Mouse (Mus musculus): ENCODE measurements around the gene Efcc1. TPM values are rescaled to one million over a fixed set of nuclear protein-coding genes. Genes with fewer than 3 reads are reported as not detected.
A peak's percentile ranks its signal among the peaks of the same experiment; 100 is the strongest.

The Efcc1 gene
- polyA plus RNA-seq, 1 experiment, result 0.55 TPM

DNA sequence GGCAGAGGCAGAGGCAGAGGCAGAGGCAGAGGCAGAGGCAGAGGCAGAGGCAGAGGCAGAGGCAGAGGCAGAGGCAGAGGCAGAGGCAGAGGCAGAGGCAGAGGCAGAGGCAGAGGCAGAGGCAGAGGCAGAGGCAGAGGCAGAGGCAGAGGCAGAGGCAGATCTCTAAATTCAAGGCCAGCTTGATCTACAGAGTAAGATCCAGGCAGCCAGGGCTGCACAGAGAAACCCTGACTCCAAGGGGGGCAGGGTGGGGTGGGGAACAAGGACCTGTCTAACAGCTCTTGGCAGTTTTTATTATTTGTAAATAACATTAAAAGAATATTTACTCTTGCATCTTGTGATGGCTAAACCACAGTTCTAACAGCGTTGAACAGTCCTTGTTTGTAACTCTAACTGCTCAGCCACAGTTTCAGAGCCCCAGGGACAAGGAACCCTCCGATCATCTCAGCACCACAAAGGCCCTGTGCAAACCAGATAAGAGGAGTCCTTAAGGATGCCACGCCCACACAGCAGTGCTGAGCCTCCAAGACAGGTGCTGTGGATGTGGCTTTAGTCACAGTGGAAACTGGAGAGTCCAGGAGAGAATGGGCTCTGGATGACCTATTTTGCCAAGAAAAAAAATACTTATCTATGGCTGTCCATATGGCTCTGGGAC, 45.0 kb downstream of the Efcc1 start:
- WGBS, result 24% methylated on average over 3 of the region's 3 CpGs
- TF ChIP-seq CTCF (IDR thresholded peaks at IDR 0.05; ENCODE audit: control insufficient read depth, insufficient read depth, low read length) (no peak), POLR2A (IDR thresholded peaks at IDR 0.05; ENCODE audit: borderline replicate concordance, control insufficient read depth, low read depth, low read length) (no peak; the same call in 1 of the 2 replicates)
- Histone ChIP-seq H3K4me1 (ENCODE audit: control insufficient read depth, insufficient read depth, low read length) (peaks cover 4% of the 10 kb centered on the region; the same call in 1 of the 2 replicates), H3K4me3 (replicated peaks; ENCODE audit: control insufficient read depth, low read depth, low read length) (no peak overlapping the region), H3K27ac (ENCODE audit: control insufficient read depth, insufficient read depth, low read depth, low read length, poor library complexity) (peak overlapping the region; percentile 74)

DNA sequence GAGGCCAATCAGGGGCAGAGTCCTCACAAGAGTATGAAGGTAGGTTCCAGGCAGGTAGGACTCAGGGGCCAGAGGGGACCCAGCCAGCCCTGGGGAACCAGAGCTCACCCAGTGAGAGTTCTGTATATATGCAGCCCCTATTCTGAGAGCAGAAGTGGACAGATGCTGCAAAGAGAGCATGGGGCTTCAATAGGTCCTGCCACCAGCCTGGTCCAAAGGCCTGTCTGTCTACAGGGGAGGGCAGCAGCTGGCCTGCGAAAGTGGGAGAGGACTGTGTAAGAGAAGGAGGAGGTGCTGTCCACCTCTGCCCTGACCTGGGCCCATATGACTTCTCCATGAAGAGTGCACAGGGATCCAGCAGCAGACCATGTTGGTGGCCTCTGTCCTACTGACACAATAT, 46.0 kb downstream of the Efcc1 start:
- Histone ChIP-seq H3K27ac (ENCODE audit: control insufficient read depth, insufficient read depth, low read depth, low read length, poor library complexity) (peak overlapping the region; percentile 11), H3K4me1 (ENCODE audit: control insufficient read depth, insufficient read depth, low read length) (peaks cover 4% of the 10 kb centered on the region; the same call in 1 of the 2 replicates), H3K4me3 (replicated peaks; ENCODE audit: control insufficient read depth, low read depth, low read length) (peak overlapping the region; percentile 36)
- TF ChIP-seq CTCF (IDR thresholded peaks at IDR 0.05; ENCODE audit: control insufficient read depth, insufficient read depth, low read length) (no peak), POLR2A (IDR thresholded peaks at IDR 0.05; ENCODE audit: borderline replicate concordance, control insufficient read depth, low read depth, low read length) (no peak)
- 41% methylated on average over 1 of the region's 1 CpGs for WGBS

DNA sequence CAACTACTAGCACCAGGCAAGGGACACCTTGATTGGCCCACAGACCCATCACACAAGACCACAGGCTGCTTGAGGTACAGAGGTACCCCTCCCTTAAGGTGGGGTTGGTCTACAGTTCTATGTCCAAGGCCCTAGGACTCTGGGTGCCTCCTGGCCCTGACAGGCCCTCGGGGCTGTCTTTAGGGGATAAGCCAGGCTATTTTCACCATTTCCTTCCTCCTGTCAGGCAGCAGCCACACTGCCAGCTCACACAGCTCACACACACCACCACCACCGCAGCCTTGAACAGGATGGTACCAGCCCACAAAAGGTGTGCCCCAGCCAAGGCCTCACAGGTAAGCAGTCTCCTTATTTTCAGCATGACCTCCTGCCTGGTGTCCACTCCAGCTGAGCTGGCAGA, 47.2 kb downstream of the Efcc1 start, which contains the start of gene Gp9:
TSS of gene Gp9 (plus strand) at position 231 of the 400 bp plus-strand sequence.
- H3K4me1 ChIP-seq (ENCODE audit: control insufficient read depth, insufficient read depth, low read length), result peaks cover 4% of the 10 kb centered on the region; the same call in 1 of the 2 replicates

DNA sequence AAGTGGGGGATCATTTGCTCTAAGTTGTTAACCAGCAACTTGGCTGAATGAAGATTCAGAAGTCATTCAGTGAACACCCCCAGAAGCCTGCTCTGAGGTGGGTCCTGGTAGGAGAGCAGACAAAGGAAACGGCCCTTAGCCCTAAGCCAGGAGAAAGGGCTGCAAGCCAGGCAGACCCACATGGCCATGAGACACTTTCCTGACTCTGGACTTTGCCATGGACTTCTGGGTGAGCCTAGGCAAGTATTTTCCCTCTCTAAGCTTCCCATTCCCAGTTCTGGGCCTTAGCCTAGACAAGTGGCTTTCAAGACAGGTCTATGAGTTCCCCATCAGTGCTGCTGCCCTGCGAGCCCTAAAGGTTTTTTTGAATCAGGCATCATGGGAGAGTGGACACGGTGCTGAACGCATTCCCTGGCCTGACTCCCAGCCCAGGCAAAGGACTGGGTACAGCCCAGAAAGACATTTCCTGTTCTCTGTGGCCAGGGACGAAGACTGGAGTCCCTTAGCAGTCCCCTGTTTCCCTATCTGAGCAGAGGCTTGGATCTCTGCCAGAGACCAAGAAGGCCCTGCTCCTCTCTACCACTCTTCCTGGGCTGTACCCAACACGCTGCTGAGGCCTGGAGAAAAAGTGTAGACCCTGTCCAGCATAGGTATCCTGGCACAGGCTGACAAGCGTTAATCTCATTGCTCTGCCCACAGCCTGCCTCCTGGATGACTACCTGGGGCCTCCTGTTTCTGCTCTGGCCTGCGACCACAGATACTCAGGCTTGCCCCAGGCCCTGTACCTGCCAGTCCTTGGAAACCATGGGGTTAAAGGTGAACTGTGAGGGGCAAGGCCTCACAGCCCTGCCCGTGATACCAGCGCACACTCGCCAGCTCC, 47.9 kb downstream of the Efcc1 start:
- no peak overlapping the region for H3K4me3 ChIP-seq (replicated peaks; ENCODE audit: control insufficient read depth, low read depth, low read length)
- TF ChIP-seq CTCF (IDR thresholded peaks at IDR 0.05; ENCODE audit: control insufficient read depth, insufficient read depth, low read length), result no peak
- no peak for TF ChIP-seq POLR2A (IDR thresholded peaks at IDR 0.05; ENCODE audit: borderline replicate concordance, control insufficient read depth, low read depth, low read length)
- 34% methylated on average over 11 of the region's 11 CpGs for WGBS
- peaks cover 4% of the 10 kb centered on the region; the same call in 1 of the 2 replicates for H3K4me1 ChIP-seq (ENCODE audit: control insufficient read depth, insufficient read depth, low read length)
- peak overlapping the region; percentile 7 for H3K27ac ChIP-seq (ENCODE audit: control insufficient read depth, insufficient read depth, low read depth, low read length, poor library complexity)

More for the DNA sequence above, 47.2 kb downstream of the Efcc1 start, which contains the start of gene Gp9:
- H3K4me3 ChIP-seq (replicated peaks; ENCODE audit: control insufficient read depth, low read depth, low read length), result peak within 1 kb of the TSS; percentile 36
- TF ChIP-seq POLR2A (IDR thresholded peaks at IDR 0.05; ENCODE audit: borderline replicate concordance, control insufficient read depth, low read depth, low read length) (no peak), CTCF (IDR thresholded peaks at IDR 0.05; ENCODE audit: control insufficient read depth, insufficient read depth, low read length) (no peak)
- peak within 1 kb of the TSS; percentile 11 for H3K27ac ChIP-seq (ENCODE audit: control insufficient read depth, insufficient read depth, low read depth, low read length, poor library complexity)
- 2% methylated on average over 2 of the region's 2 CpGs for WGBS

DNA sequence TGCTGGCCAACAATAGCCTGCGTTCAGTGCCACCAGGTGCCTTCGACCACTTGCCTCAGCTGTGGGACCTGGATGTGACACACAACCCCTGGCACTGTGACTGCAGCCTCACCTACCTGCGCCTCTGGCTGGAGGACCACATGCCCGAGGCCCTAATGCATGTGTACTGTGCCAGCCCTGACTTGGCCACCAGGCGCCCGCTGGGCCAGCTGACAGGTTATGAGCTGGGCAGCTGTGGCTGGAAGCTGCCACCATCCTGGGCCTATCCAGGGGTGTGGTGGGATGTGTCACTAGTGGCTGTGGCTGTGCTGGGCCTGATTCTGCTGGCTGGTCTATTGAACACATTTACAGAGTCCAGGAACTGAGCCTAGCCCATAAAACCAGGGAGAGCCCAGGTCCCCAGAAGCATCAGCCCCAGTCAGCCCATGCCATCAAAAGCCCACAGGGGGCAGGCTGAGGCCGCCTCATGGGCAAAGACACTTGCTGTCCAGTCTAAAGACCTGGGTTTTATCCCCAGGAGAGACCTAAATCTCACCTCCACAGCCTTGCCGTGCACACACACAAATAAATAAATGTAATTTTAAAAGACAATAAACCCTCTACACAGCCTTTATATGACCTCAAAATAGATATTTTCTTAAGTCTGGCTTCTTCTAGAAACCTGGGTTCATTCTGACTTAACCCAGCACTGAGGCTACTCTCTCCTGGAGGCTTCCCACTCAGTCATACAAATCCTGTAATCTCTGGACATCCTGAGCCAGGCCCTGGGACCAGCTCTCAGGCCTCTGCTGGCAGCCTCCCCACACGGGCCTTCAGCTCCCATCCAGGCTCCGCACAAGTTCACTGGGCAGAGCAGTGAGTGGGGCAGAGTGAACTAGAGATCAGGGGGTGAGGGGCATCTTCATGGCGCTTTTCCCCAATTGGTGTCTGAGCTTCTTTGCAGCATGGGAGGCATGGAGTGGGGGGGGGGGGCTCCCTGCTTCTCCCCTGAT, 48.8 kb downstream of the Efcc1 start:
- no peak overlapping the region for H3K4me3 ChIP-seq (replicated peaks; ENCODE audit: control insufficient read depth, low read depth, low read length)
- WGBS, result 77% methylated on average over 11 of the region's 11 CpGs
- H3K27ac ChIP-seq (ENCODE audit: control insufficient read depth, insufficient read depth, low read depth, low read length, poor library complexity), result peak overlapping the region; percentile 7; the same call in 1 of the 2 replicates
- H3K4me1 ChIP-seq (ENCODE audit: control insufficient read depth, insufficient read depth, low read length), result peaks cover 4% of the 10 kb centered on the region; the same call in 1 of the 2 replicates
- peak; percentile 46 for TF ChIP-seq CTCF (IDR thresholded peaks at IDR 0.05; ENCODE audit: control insufficient read depth, insufficient read depth, low read length)
- no peak for TF ChIP-seq POLR2A (IDR thresholded peaks at IDR 0.05; ENCODE audit: borderline replicate concordance, control insufficient read depth, low read depth, low read length)

DNA sequence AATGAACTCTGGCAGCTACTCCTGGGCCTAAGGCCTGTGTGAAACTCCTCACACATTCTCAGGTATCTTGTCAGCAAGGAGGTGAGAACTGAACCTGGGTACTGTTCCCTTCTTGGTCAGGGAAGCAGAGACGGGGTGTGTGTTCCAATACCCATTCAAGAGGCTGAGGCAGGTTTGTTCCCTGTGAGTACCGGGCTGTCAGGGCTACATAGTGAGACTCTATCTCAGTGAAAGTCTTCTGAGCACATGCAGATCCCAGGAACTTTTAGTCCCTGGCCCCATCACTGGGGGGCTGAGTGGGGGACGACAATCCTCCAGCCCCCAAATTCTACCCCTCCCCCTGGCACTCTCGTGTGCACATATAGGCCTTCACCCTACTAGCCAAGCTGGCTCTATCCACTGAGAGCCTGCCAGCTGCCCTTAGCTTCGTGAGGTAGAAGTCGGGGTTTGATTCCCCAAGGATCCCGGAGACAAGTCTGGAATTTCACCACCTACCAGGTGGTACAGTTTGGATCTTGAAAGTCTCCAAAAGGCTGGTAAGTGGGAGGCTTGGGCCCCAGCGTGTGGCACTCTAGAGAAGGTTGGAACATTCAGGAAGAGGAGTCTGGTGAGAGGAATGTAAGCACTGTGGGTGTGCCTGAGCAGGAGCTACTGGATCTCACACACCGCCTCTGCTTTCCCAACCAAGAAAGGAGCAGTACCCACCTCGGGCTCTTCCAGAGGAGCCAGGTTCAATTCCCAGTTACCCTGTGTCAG, 50.1 kb downstream of the Efcc1 start:
- H3K4me3 ChIP-seq (replicated peaks; ENCODE audit: control insufficient read depth, low read depth, low read length), result no peak overlapping the region
- no peak overlapping the region for H3K27ac ChIP-seq (ENCODE audit: control insufficient read depth, insufficient read depth, low read depth, low read length, poor library complexity)
- peaks cover 4% of the 10 kb centered on the region; the same call in 1 of the 2 replicates for H3K4me1 ChIP-seq (ENCODE audit: control insufficient read depth, insufficient read depth, low read length)
- 87% methylated on average over 10 of the region's 10 CpGs for WGBS
- TF ChIP-seq CTCF (IDR thresholded peaks at IDR 0.05; ENCODE audit: control insufficient read depth, insufficient read depth, low read length), result no peak
- TF ChIP-seq POLR2A (IDR thresholded peaks at IDR 0.05; ENCODE audit: borderline replicate concordance, control insufficient read depth, low read depth, low read length), result no peak

DNA sequence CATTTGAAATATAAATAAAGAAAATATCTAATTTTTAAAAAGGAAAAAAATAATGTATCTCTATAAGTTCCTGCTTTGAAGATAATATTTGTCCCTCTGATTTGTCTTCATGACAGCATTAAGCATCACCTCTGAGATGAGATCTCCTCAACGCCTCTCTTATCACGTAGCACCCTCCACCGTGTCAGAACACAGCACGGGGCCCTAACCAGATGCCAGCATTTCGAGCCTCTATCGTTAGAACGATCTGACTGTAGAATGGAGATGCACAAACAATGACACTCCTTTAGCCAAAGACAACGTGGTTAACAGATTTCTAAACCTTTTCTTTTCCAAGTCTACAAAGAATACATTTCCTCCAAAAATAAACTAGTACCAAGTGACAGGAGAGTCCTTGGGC, 53.4 kb downstream of the Efcc1 start:
- 68% methylated on average over 8 of the region's 8 CpGs for WGBS
- Histone ChIP-seq H3K27ac (ENCODE audit: control insufficient read depth, insufficient read depth, low read depth, low read length, poor library complexity) (no peak overlapping the region), H3K4me1 (ENCODE audit: control insufficient read depth, insufficient read depth, low read length) (peaks cover 2% of the 10 kb centered on the region; the same call in 1 of the 2 replicates), H3K4me3 (replicated peaks; ENCODE audit: control insufficient read depth, low read depth, low read length) (no peak overlapping the region)
- TF ChIP-seq CTCF (IDR thresholded peaks at IDR 0.05; ENCODE audit: control insufficient read depth, insufficient read depth, low read length), result no peak
- no peak for TF ChIP-seq POLR2A (IDR thresholded peaks at IDR 0.05; ENCODE audit: borderline replicate concordance, control insufficient read depth, low read depth, low read length)

Measured in bone marrow, adult 2 months (tissue).